Mouse (Mus musculus) ES-Bruce4 (cell line): ENCODE results near the gene Slc9a9.

ENCODE experiments used
- CTCF ChIP-seq: IDR thresholded peaks from one replicate; pipeline ENCODE4 v1.8.1; 2011; ENCODE audit warnings: low read depth, low read length
- POLR2A ChIP-seq: IDR thresholded peaks from one replicate; pipeline ENCODE4 v1.8.1; 2011; ENCODE audit warnings: low read length; ENCODE audit not compliant: insufficient read depth

GRCm38 (mm10) chr9:95220009-95220408 is 550.3 kb downstream of the Slc9a9 start:
- TF ChIP-seq CTCF (no peak), POLR2A (no peak)
